Mouse (Mus musculus) liver, embryonic 14.5 days (tissue): ENCODE data around the gene Casp14. TPM values are rescaled to one million over a fixed set of nuclear protein-coding genes. Genes with fewer than 3 reads are reported as not detected.

Experiments
- ATAC-seq: fragments of 200-750 bp; cut with Nextera tagmentation; 2 replicates; pipeline ENCODE4 v1.8.0; 2017; ENCODE audit warnings: moderate number of reproducible peaks, mild to moderate bottlenecking, moderate library complexity; ENCODE audit not compliant: insufficient read depth
- DNase-seq, 3 experiments: peaks; one replicate each; pipeline ENCODE4 v3.0.0-alpha.2; 2012 to 2013; ENCODE audit warnings: low read depth in 3 of 3, low spot score in 3 of 3
- H3K27ac ChIP-seq: fragments of 300-500 bp; sonication (generic); 2 replicates; pipeline ENCODE4 v1.5.1; 2014; ENCODE audit warnings: moderate library complexity, mild to moderate bottlenecking, control low read depth, inconsistent platforms
- H3K27me3 ChIP-seq: fragments of 300-500 bp; sonication (generic); 2 replicates; pipeline ENCODE4 v1.6.1; 2014; ENCODE audit warnings: mild to moderate bottlenecking, low read length, moderate library complexity; ENCODE audit not compliant: control insufficient read depth, insufficient read depth
- H3K36me3 ChIP-seq: fragments of 300-500 bp; sonication (generic); replicated peaks from 2 replicates; pipeline ENCODE4 v1.6.1; 2014; ENCODE audit warnings: low read depth; ENCODE audit not compliant: control insufficient read depth, insufficient read depth
- H3K4me1 ChIP-seq, 2 experiments: fragments of 200-500 bp in 1 of 2; fragments of 300-500 bp in 1 of 2; sonication (generic) in 1 of 2; replicated peaks; 2 replicates each; pipeline ENCODE4 v1.6.1; 2012 to 2014; ENCODE audit warnings: antibody characterized with exemption in 1 of 2, inconsistent platforms in 1 of 2, low read length in 1 of 2; ENCODE audit not compliant: control insufficient read depth in 2 of 2, insufficient read depth in 2 of 2
- H3K4me2 ChIP-seq: fragments of 300-500 bp; sonication (generic); 2 replicates; pipeline ENCODE4 v1.6.1; 2014; ENCODE audit warnings: low read depth, mild to moderate bottlenecking, control low read depth, moderate library complexity
- H3K4me3 ChIP-seq, 2 experiments: fragments of 200-500 bp in 1 of 2; fragments of 300-500 bp in 1 of 2; sonication (generic) in 1 of 2; 2 replicates each; pipeline ENCODE4 v1.5.1; 2012 to 2014; ENCODE audit warnings: low read depth in 2 of 2, low read length in 2 of 2, mild to moderate bottlenecking in 2 of 2, control low read depth in 1 of 2, inconsistent platforms in 1 of 2, moderate library complexity in 1 of 2; ENCODE audit not compliant: insufficient read depth in 1 of 2
- H3K9ac ChIP-seq: fragments of 300-500 bp; sonication (generic); replicated peaks from 2 replicates; pipeline ENCODE4 v1.6.1; 2014; ENCODE audit warnings: mild to moderate bottlenecking, control low read depth, moderate library complexity
- H3K9me3 ChIP-seq: fragments of 300-500 bp; sonication (generic); 2 replicates; pipeline ENCODE4 v1.6.1; 2016; ENCODE audit warnings: low read length, mixed read lengths; ENCODE audit not compliant: control insufficient read depth
- CTCF ChIP-seq: IDR thresholded peaks from 2 replicates; pipeline ENCODE4 v1.5.1; 2016; ENCODE audit warnings: antibody characterized with exemption, low read depth, control low read depth
- EP300 ChIP-seq: IDR thresholded peaks from 2 replicates; pipeline ENCODE4 v1.6.1; 2016; ENCODE audit warnings: antibody characterized with exemption, low read depth
- WGBS: fragments of 180-500 bp; shearing (Covaris S2); extraction: QIAGEN DNeasy Blood & Tissue Kit; methylation state at CpG from one replicate; pipeline ENCODE4 v1.1.7; 2014; ENCODE audit not compliant: insufficient replicate concordance; 5-methylcytosine and 5-hydroxymethylcytosine counted together
- polyA plus RNA-seq, 2 experiments: library from polyadenylated mRNA; depleted of rRNA in 1 of 2; stranded (reverse) in 1 of 2; unstranded in 1 of 2; fragments of >200 nt; fragmentation: Nextera tagmentation in 1 of 2; extraction: Ambion mirVana in 1 of 2; gene quantifications; 2 replicates each; pipeline versions ENCODE4 v1.2.1 to v1.2.3; 2012 to 2014

Gene Casp14
- polyA plus RNA-seq, 2 experiments: not detected

GRCm38 (mm10) chr10:78716231-78716630 lies 1.9 kb downstream of the Casp14 start:
- Histone ChIP-seq H3K9me3 (no peaks in the 10 kb centered on the region), H3K4me1 (no peaks in the 10 kb centered on the region), H3K4me2 (no peak overlapping the region), H3K4me3 (no peak overlapping the region), H3K27ac (no peak overlapping the region), H3K27me3 (no peaks in the 10 kb centered on the region), H3K36me3 (no peaks in the 10 kb centered on the region), H3K9ac (no peak overlapping the region)
- no peak for ATAC-seq
- no peak for TF ChIP-seq CTCF
- no peak for DNase-seq

- H3K27ac ChIP-seq: no peak overlapping the region
- H3K9ac ChIP-seq: no peak overlapping the region
- H3K4me3 ChIP-seq: no peak overlapping the region
- no peak for DNase-seq
- ATAC-seq: no peak
- WGBS: 65% methylated on average over 7 of the region's 7 CpGs
- no peak for TF ChIP-seq EP300
- no peak for TF ChIP-seq CTCF
- no peaks in the 10 kb centered on the region for H3K36me3 ChIP-seq
- no peak overlapping the region for H3K4me2 ChIP-seq
- H3K9me3 ChIP-seq: no peaks in the 10 kb centered on the region
- no peaks in the 10 kb centered on the region for H3K27me3 ChIP-seq
- H3K4me1 ChIP-seq: no peaks in the 10 kb centered on the region
These were observed 2.9 kb downstream of the Casp14 start for GRCm38 (mm10) chr10:78715156-78715555.

GRCm38 (mm10) chr10:78714129-78714528 lies 4.0 kb downstream of the Casp14 start:
- Histone ChIP-seq H3K9me3 (no peaks in the 10 kb centered on the region), H3K4me1 (no peaks in the 10 kb centered on the region), H3K27ac (no peak overlapping the region), H3K36me3 (no peaks in the 10 kb centered on the region), H3K4me2 (no peak overlapping the region), H3K27me3 (no peaks in the 10 kb centered on the region), H3K4me3 (no peak overlapping the region), H3K9ac (no peak overlapping the region)
- ATAC-seq (no peak), DNase-seq (no peak)
- 36% methylated on average over 6 of the region's 6 CpGs for WGBS
- no peak for TF ChIP-seq EP300
- TF ChIP-seq CTCF: no peak

GRCm38 (mm10) chr10:78710706-78711105 lies 7.4 kb downstream of the Casp14 start:
- H3K9me3 ChIP-seq: no peaks in the 10 kb centered on the region
- no peaks in the 10 kb centered on the region for H3K36me3 ChIP-seq
- H3K9ac ChIP-seq: no peak overlapping the region
- no peak overlapping the region for H3K4me2 ChIP-seq
- H3K27me3 ChIP-seq: no peaks in the 10 kb centered on the region
- ATAC-seq (no peak), DNase-seq (no peak)
- no peak overlapping the region for H3K27ac ChIP-seq
- no peak overlapping the region for H3K4me3 ChIP-seq
- TF ChIP-seq CTCF (no peak), EP300 (no peak)
- no peaks in the 10 kb centered on the region for H3K4me1 ChIP-seq

GRCm38 (mm10) chr10:78700881-78701280 lies 17.2 kb downstream of the Casp14 start:
- ATAC-seq: no peak
- Histone ChIP-seq H3K9ac (no peak overlapping the region), H3K9me3 (no peaks in the 10 kb centered on the region), H3K27ac (no peak overlapping the region), H3K36me3 (no peaks in the 10 kb centered on the region), H3K4me2 (no peak overlapping the region), H3K4me1 (no peaks in the 10 kb centered on the region), H3K27me3 (no peaks in the 10 kb centered on the region), H3K4me3 (no peak overlapping the region)
- TF ChIP-seq CTCF (no peak), EP300 (no peak)
- no peak for DNase-seq
- 39% methylated on average over 3 of the region's 3 CpGs for WGBS

- no peaks in the 10 kb centered on the region for H3K4me1 ChIP-seq
- WGBS: 64% methylated on average over 6 of the region's 6 CpGs
- no peak overlapping the region for H3K27ac ChIP-seq
- no peak overlapping the region for H3K4me2 ChIP-seq
- no peaks in the 10 kb centered on the region for H3K27me3 ChIP-seq
- no peak overlapping the region for H3K9ac ChIP-seq
- DNase-seq: no peak
- no peaks in the 10 kb centered on the region for H3K9me3 ChIP-seq
- no peak for ATAC-seq
- H3K36me3 ChIP-seq: no peaks in the 10 kb centered on the region
- no peak for TF ChIP-seq EP300
- no peak for TF ChIP-seq CTCF
- no peak overlapping the region for H3K4me3 ChIP-seq
These were observed 28.1 kb downstream of the Casp14 start for GRCm38 (mm10) chr10:78689973-78690372.
